Mouse (Mus musculus) cerebellum, adult 2 months (tissue): ENCODE data around the gene Foxp1. TPM values are rescaled to one million over a fixed set of nuclear protein-coding genes. Genes with fewer than 3 reads are reported as not detected.

ENCODE experiments used
- DNase-seq, 2 experiments: peaks; one replicate each; pipeline ENCODE4 v3.0.0; 2021
- H3K27ac ChIP-seq: fragments of 200-500 bp; 2 replicates; pipeline ENCODE4 v1.5.1; 2012; ENCODE audit warnings: low read length, control low read depth, inconsistent platforms; ENCODE audit not compliant: insufficient read depth
- H3K27me3 ChIP-seq: fragments of 200-500 bp; 2 replicates; pipeline ENCODE4 v1.6.1; 2012; ENCODE audit warnings: inconsistent platforms, mild to moderate bottlenecking, low read length, moderate library complexity; ENCODE audit not compliant: control insufficient read depth, insufficient read depth
- H3K4me1 ChIP-seq: fragments of 200-500 bp; 2 replicates; pipeline ENCODE4 v1.6.1; 2011; ENCODE audit warnings: low read length; ENCODE audit not compliant: control insufficient read depth, insufficient read depth
- H3K4me3 ChIP-seq: fragments of 200-500 bp; replicated peaks from 2 replicates; pipeline ENCODE3; 2011; ENCODE audit warnings: mild to moderate bottlenecking, low read depth, low read length, control low read depth; ENCODE audit not compliant: insufficient read depth
- CTCF ChIP-seq: fragments of 200-500 bp; IDR thresholded peaks from 2 replicates; pipeline ENCODE4 v1.5.1; 2011; ENCODE audit warnings: low read depth, mild to moderate bottlenecking, control low read depth, low read length, moderate library complexity, borderline replicate concordance; ENCODE audit not compliant: insufficient read depth
- POLR2A ChIP-seq: fragments of 200-500 bp; IDR thresholded peaks from 2 replicates; pipeline ENCODE4 v1.6.1; 2011; ENCODE audit warnings: low read length, control low read depth, borderline replicate concordance; ENCODE audit not compliant: insufficient read depth
- WGBS: fragments of 180-500 bp; shearing (Covaris S2); methylation state at CpG from one replicate; pipeline ENCODE4 v1.1.7; 2018; 5-methylcytosine and 5-hydroxymethylcytosine counted together
- polyA plus RNA-seq: library from polyadenylated mRNA; depleted of rRNA; stranded (reverse); fragments of >200 nt; gene quantifications from 2 replicates; pipeline ENCODE4 v1.2.3, GENCODE M21; 2012

Gene Foxp1
- polyA plus RNA-seq, 1 experiment = 21.0 TPM

GRCm38 (mm10) chr6:99120776-99121766 lies 401.4 kb downstream of the Foxp1 start:
- TF ChIP-seq CTCF = no peak
- H3K4me1 ChIP-seq = no peaks in the 10 kb centered on the region
- no peaks in the 10 kb centered on the region for H3K27me3 ChIP-seq
- 91% methylated on average over 8 of the region's 8 CpGs for whole genome bisulfite sequencing
- no peak overlapping the region for H3K27ac ChIP-seq
- no peak overlapping the region for H3K4me3 ChIP-seq
- no peak for DNase-seq

- no peaks in the 10 kb centered on the region for H3K4me1 ChIP-seq
- H3K27me3 ChIP-seq = no peaks in the 10 kb centered on the region
- TF ChIP-seq CTCF (no peak), POLR2A (no peak)
- H3K27ac ChIP-seq = no peak overlapping the region
- no peak overlapping the region for H3K4me3 ChIP-seq
- WGBS = 56% methylated on average over 4 of the region's 4 CpGs
- DNase-seq = no peak
Observed at GRCm38 (mm10) chr6:99118534-99118933, 404.0 kb downstream of the Foxp1 start.

- DNase-seq = no peak
- no peak for TF ChIP-seq POLR2A
- no peak for TF ChIP-seq CTCF
- no peak overlapping the region for H3K4me3 ChIP-seq
- H3K4me1 ChIP-seq = no peaks in the 10 kb centered on the region
- H3K27ac ChIP-seq = no peak overlapping the region
- H3K27me3 ChIP-seq = no peaks in the 10 kb centered on the region
- 59% methylated on average over 1 of the region's 1 CpGs for WGBS
Observed at GRCm38 (mm10) chr6:99117411-99117810, 405.1 kb downstream of the Foxp1 start.

- WGBS = 83% methylated on average over 4 of the region's 4 CpGs
- Histone ChIP-seq H3K27me3 (no peaks in the 10 kb centered on the region), H3K27ac (no peak overlapping the region), H3K4me1 (no peaks in the 10 kb centered on the region), H3K4me3 (no peak overlapping the region)
- TF ChIP-seq CTCF = no peak
- no peak for TF ChIP-seq POLR2A
- no peak for DNase-seq
Observed at GRCm38 (mm10) chr6:99111856-99112255, 410.7 kb downstream of the Foxp1 start.

GRCm38 (mm10) chr6:99108417-99108816 lies 414.1 kb downstream of the Foxp1 start:
- DNase-seq = no peak
- Histone ChIP-seq H3K27me3 (no peaks in the 10 kb centered on the region), H3K4me3 (no peak overlapping the region), H3K4me1 (no peaks in the 10 kb centered on the region), H3K27ac (no peak overlapping the region)
- TF ChIP-seq CTCF = no peak
- no peak for TF ChIP-seq POLR2A
- 40% methylated on average over 4 of the region's 4 CpGs for WGBS

GRCm38 (mm10) chr6:99107674-99108073 lies 414.8 kb downstream of the Foxp1 start:
- Histone ChIP-seq H3K27ac (no peak overlapping the region), H3K27me3 (no peaks in the 10 kb centered on the region), H3K4me3 (no peak overlapping the region), H3K4me1 (no peaks in the 10 kb centered on the region)
- no peak for TF ChIP-seq POLR2A
- TF ChIP-seq CTCF = no peak
- no peak for DNase-seq
- WGBS = 97% methylated on average over 6 of the region's 6 CpGs

- no peaks in the 10 kb centered on the region for H3K27me3 ChIP-seq
- DNase-seq = no peak
- no peak overlapping the region for H3K4me3 ChIP-seq
- no peak overlapping the region for H3K27ac ChIP-seq
- 93% methylated on average over 6 of the region's 6 CpGs for WGBS
- no peak for TF ChIP-seq CTCF
- no peak for TF ChIP-seq POLR2A
- H3K4me1 ChIP-seq = no peaks in the 10 kb centered on the region
Observed at GRCm38 (mm10) chr6:99107081-99107482, 415.4 kb downstream of the Foxp1 start.

- Histone ChIP-seq H3K27ac (no peak overlapping the region), H3K4me3 (no peak overlapping the region), H3K27me3 (no peaks in the 10 kb centered on the region), H3K4me1 (no peaks in the 10 kb centered on the region)
- TF ChIP-seq CTCF = no peak
- no peak for TF ChIP-seq POLR2A
- 86% methylated on average over 4 of the region's 4 CpGs for WGBS
- DNase-seq = no peak
Observed at GRCm38 (mm10) chr6:99105979-99106378, 416.5 kb downstream of the Foxp1 start.
